Mouse (Mus musculus) ES-E14 (cell line): ENCODE data around the gene Pus3. TPM values are rescaled to one million over a fixed set of nuclear protein-coding genes. Genes with fewer than 3 reads are reported as not detected.

ENCODE experiments used
- DNase-seq: peaks from one replicate; pipeline ENCODE4 v3.0.0-alpha.2; 2013; ENCODE audit warnings: low read depth, low spot score
- H3K27ac ChIP-seq: 2 replicates; pipeline ENCODE4 v1.5.1; 2012; ENCODE audit warnings: low read depth, mild to moderate bottlenecking, low read length, moderate library complexity, mixed read lengths; ENCODE audit not compliant: poor library complexity, insufficient read depth, severe bottlenecking
- H3K36me3 ChIP-seq: 2 replicates; pipeline ENCODE4 v1.6.1; 2012; ENCODE audit warnings: mild to moderate bottlenecking, low read length, moderate library complexity, mixed read lengths; ENCODE audit not compliant: control insufficient read depth, poor library complexity, insufficient read depth, severe bottlenecking
- H3K4me1 ChIP-seq, 2 experiments: fragments of 150-350 bp in 1 of 2; sonication (generic) in 1 of 2; 2 replicates each; pipeline ENCODE4 v1.6.1; 2012; ENCODE audit warnings: low read length in 2 of 2, mild to moderate bottlenecking in 1 of 2, mixed read lengths in 1 of 2; ENCODE audit not compliant: control insufficient read depth in 2 of 2, insufficient read depth in 2 of 2, poor library complexity in 1 of 2
- H3K4me3 ChIP-seq, 2 experiments: fragments of 150-350 bp in 1 of 2; sonication (generic) in 1 of 2; 2 replicates each; pipeline ENCODE4 v1.5.1; 2012; ENCODE audit warnings: low read length in 2 of 2, low read depth in 1 of 2, mild to moderate bottlenecking in 1 of 2, mixed read lengths in 1 of 2; ENCODE audit not compliant: insufficient read depth in 1 of 2, poor library complexity in 1 of 2, severe bottlenecking in 1 of 2
- H3K9ac ChIP-seq: 2 replicates; pipeline ENCODE4 v1.6.1; 2012; ENCODE audit warnings: low read depth, mild to moderate bottlenecking, low read length, mixed read lengths; ENCODE audit not compliant: poor library complexity, insufficient read depth, severe bottlenecking
- H3K9me3 ChIP-seq: fragments of 150-350 bp; sonication (generic); 2 replicates; pipeline ENCODE4 v1.6.1; 2012; ENCODE audit warnings: low read depth, mild to moderate bottlenecking, low read length; ENCODE audit not compliant: control insufficient read depth, insufficient read depth
- CHD2 ChIP-seq: IDR thresholded peaks from 2 replicates; pipeline ENCODE4 v1.6.1; 2014; ENCODE audit warnings: mild to moderate bottlenecking, low read depth, low read length, inconsistent platforms
- HCFC1 ChIP-seq: IDR thresholded peaks from 2 replicates; pipeline ENCODE4 v1.6.1; 2012; ENCODE audit warnings: low read length, inconsistent platforms, borderline replicate concordance; ENCODE audit not compliant: insufficient read depth
- MAFK ChIP-seq: IDR thresholded peaks from 2 replicates; pipeline ENCODE4 v1.6.1; 2014; ENCODE audit warnings: mild to moderate bottlenecking, low read depth, low read length, inconsistent platforms; ENCODE audit not compliant: insufficient read depth
- ZC3H11A ChIP-seq: IDR thresholded peaks from 2 replicates; pipeline ENCODE4 v1.6.1; 2012; ENCODE audit warnings: low read depth, mild to moderate bottlenecking, inconsistent platforms, low read length, borderline replicate concordance
- ZNF384 ChIP-seq: IDR thresholded peaks from 2 replicates; pipeline ENCODE4 v1.6.1; 2012; ENCODE audit warnings: low read depth, low read length, inconsistent platforms
- in situ Hi-C, 2 experiments: fragments of 600-800 bp; cut with MboI; formaldehyde crosslinking; loops; one replicate each; pipeline ENCODE4 v1.15.1; 2025; ENCODE audit warnings: low sequenced_read_pairs in 2 of 2, inconsistent platforms in 1 of 2; ENCODE audit not compliant: unreplicated experiment in 2 of 2
- total RNA-seq: library from RNA; depleted of rRNA; stranded (reverse); fragments of 300-350 nt; gene quantifications from 2 replicates; pipeline ENCODE4 v1.2.3, GENCODE M21; 2012; rRNA removed

Gene Pus3
- total RNA-seq = 20.6 and 25.6 TPM in 2 replicates

DNA sequence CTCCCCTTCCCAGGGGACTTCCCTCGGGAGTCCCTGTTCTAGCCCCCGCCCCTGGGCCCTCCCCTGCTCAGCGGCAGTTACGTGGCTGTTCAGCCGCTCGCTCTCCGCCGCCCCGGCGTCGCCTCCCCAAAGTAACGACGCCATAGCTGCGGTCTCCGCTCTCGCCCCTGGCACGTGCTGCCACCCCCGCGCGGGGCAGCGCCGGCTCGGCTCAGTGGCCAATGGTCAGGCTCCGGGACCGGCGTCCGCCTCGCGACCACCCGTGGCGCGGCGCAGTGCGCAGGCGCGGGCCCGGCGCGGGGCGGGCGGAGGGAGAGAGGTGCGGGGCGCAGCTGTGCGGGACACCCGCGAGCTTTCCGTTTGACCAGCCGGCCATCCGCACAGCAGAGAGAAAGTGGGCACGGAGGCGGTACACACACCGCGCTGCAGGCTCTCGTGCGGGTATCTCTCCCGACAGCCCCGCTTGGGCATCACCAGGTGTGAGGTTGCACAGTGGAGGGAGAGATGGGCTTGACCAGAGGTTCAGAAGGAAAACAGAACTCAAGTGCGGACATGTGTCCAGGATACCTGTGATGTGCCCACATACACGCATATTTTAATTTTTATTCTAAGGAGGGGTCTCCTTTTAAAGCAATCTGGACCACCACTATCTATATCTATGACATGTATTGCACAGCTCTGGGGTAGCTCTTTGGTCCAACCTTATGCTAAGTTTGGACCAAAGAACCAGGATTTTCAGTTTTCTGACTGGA is at the start of gene Pus3, which contains the start of gene Ddx25:
Pus3 (plus strand) TSS at position 339 of the 752 bp plus-strand sequence.
Ddx25 (minus strand) TSS at position 272 of the 752 bp plus-strand sequence.
- Histone ChIP-seq H3K27ac (no peak within 1 kb of the TSS), H3K9me3 (no peaks in the 10 kb centered on the region), H3K9ac (peak within 1 kb of the TSS; percentile 87), H3K4me3 (peak within 1 kb of the TSS; percentile 74 to 98), H3K4me1 (peaks cover 0 to 2% of the 10 kb centered on the region in 2 experiments; a peak in 1 of 4 replicates), H3K36me3 (peaks cover 11% of the 10 kb centered on the region)
- no peak for DNase-seq
- no peak for TF ChIP-seq ZC3H11A
- TF ChIP-seq CHD2 = no peak
- no peak for TF ChIP-seq HCFC1
- TF ChIP-seq MAFK = no peak
- TF ChIP-seq ZNF384 = no peak
- in situ Hi-C loops = no loop called here

DNA sequence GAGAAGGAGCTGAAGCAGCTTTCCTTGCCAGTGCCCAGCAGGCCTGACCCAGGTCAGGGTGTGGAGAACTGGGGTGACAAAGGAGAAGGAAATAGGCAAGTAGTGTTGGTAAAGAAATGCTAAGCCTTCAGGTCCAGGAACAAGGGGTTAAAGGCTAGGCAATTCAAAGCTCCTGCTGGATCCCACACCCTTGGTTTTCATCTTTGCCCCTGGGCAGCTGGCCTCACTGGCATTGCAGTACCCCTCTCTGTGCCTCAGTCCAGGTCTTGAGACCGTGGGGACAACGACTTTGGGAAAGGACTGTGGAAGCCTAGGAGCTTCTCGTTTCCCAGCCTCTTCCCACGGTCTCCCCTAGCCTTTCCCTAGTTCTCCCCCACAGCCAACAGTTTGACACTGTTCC is 44.5 kb upstream of the Pus3 start:
- no peak for DNase-seq
- in situ Hi-C loops = no loop called here
- TF ChIP-seq MAFK = no peak
- TF ChIP-seq ZNF384 = no peak
- TF ChIP-seq HCFC1 = no peak
- TF ChIP-seq ZC3H11A = no peak
- no peak for TF ChIP-seq CHD2
- no peaks in the 10 kb centered on the region for H3K36me3 ChIP-seq
- no peaks in the 10 kb centered on the region for H3K4me1 ChIP-seq
- H3K27ac ChIP-seq = no peak overlapping the region
- no peak overlapping the region for H3K9ac ChIP-seq
- no peaks in the 10 kb centered on the region for H3K9me3 ChIP-seq
- no peak overlapping the region for H3K4me3 ChIP-seq

DNA sequence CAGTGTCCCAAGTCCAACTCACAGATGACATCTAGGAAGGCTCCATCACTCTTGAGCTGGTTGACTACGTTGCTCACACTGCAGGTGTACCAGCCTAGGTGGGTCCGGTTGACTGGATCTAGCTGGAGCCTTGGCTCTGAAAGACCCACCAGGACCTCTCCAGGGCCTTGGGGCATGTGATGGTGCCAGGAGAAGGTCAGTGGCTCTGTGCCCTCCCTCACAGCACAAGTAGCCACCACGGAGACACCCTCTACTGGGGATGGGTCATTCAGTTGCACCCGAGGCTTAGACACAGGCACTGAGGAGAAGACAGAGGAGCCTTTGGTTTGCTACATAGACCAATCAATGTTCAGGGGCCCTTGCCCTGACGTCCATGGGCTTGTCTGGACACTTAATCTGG is 42.2 kb upstream of the Pus3 start:
- Histone ChIP-seq H3K36me3 (no peaks in the 10 kb centered on the region), H3K9ac (no peak overlapping the region), H3K4me1 (no peaks in the 10 kb centered on the region), H3K27ac (no peak overlapping the region), H3K9me3 (no peaks in the 10 kb centered on the region), H3K4me3 (no peak overlapping the region)
- in situ Hi-C loops = no loop called here
- TF ChIP-seq ZNF384 (no peak), ZC3H11A (no peak), MAFK (no peak), CHD2 (no peak), HCFC1 (no peak)
- DNase-seq = no peak

DNA sequence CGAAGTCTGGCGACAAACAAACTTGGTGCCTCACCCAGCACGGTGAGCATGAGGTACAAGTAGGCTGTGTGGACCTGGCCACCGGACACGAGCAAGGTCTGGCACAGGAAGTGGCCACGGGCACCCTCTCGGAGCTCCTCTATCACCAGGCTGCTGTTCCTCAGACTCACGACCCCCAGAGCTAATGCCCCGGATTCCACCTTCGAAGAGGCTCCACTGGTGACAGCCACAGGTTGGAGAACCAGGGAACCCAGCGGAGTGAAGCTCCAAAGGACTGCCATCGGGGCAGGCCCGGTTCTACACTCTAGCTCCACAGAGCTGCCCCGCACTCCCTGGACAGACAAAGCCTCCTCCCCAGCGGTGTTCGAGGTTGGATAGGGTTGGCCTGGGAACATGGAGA is 41.7 kb upstream of the Pus3 start:
- DNase-seq = no peak
- in situ Hi-C loops = no loop called here
- no peak overlapping the region for H3K27ac ChIP-seq

More for the DNA sequence above, 41.7 kb upstream of the Pus3 start:
- Histone ChIP-seq H3K4me1 (no peaks in the 10 kb centered on the region), H3K9me3 (no peaks in the 10 kb centered on the region), H3K4me3 (no peak overlapping the region), H3K9ac (no peak overlapping the region), H3K36me3 (no peaks in the 10 kb centered on the region)
- TF ChIP-seq HCFC1 (no peak), ZNF384 (no peak), MAFK (no peak), ZC3H11A (no peak), CHD2 (no peak)
